Mouse (Mus musculus): ENCODE results near the gene BC048562. TPM values are rescaled to one million over a fixed set of nuclear protein-coding genes. Genes with fewer than 3 reads are reported as not detected.

The BC048562 gene
- polyA plus RNA-seq, 1 experiment: not detected

GRCm38 (mm10) chr9:108450292-108451169 is 14.2 kb downstream of the BC048562 start:
- peak in 1 of 2 experiments; percentile 36 for DNase-seq (ENCODE audit: extremely low spot score in 1 of 2, low spot score in 1 of 2)

- DNase-seq (ENCODE audit: extremely low spot score in 1 of 2, low spot score in 1 of 2): no peak
Observed at GRCm38 (mm10) chr9:108451170-108451493, 14.8 kb downstream of the BC048562 start.

DNA sequence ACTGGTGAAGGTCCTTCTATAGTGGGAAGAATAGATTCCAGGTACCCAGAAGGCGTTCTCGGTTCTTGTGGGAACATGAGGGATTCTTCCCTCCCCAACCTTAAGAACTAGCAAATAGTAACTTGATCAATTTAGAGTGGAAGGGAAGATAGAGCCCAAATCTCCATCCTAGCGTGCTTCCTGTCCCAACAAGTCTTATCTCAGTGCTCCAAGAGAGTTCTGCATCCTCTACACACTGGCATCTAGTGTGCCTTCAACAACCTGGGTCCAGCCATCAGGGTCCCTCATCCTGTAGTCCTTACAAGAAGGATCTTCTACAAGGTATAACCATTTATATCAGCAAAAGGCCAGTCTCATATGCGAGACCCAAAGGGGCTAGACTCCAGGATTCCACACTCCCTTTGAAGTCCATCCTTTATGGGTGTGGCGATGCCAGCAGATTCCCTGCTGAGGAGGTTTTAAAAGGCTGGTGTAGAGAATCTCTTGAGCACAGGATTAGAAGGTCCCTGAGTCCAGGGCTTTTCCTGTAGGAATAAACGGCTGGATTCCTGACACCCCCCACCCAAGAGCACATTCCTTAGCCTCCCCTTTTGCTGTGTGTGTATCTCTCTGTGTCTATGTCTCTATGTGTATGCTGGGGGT is 15.4 kb downstream of the BC048562 start:
- no peak for DNase-seq (ENCODE audit: extremely low spot score in 1 of 2, low spot score in 1 of 2)

- peak; percentile 66 to 92 for DNase-seq (ENCODE audit: extremely low spot score in 1 of 2, low spot score in 1 of 2)
Observed at GRCm38 (mm10) chr9:108452291-108452906, 16.1 kb downstream of the BC048562 start.

- no peak for DNase-seq (ENCODE audit: extremely low spot score in 1 of 2, low spot score in 1 of 2)
Observed at GRCm38 (mm10) chr9:108452911-108453310, 16.6 kb downstream of the BC048562 start.

DNA sequence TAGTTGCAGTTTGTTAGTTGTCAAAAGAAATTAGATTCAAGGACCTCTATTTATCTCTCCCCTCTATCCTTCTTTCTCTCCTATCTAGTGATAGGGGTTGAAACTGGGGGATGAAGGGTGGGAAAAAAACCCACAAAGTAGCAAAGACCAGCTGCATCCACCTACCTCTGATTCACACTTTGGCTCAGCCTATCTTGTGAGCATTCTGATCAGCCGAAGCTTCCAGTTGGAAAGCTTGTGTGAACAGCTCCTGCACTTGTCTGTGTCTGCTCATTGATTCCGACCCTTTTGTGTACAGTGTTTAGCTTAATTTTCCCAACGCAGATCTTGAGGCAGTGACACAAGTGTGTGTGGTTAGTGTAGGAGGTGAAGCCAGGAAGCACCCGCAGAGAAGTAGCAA is 17.2 kb downstream of the BC048562 start:
- DNase-seq (ENCODE audit: extremely low spot score in 1 of 2, low spot score in 1 of 2): peak in 1 of 2 experiments; percentile 54

DNA sequence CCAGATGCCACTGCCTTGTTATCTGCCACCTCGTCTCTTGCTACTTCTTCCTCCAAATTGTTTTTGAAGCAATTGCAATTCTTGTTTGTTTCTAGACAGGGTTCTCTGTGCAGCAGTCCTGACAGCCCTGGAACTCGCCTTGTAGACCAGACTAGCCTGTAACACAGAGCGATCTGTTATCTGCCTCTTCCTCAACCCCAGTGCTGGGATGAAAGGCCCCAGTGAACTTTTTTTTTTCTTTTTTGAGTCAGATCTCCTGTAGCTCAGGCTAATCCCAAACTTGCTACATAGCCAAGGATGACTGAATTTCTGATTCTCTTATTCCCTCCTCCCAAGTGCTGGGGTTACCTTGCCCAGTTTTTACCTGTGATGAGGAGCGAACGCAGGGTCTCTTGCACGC is 18.1 kb downstream of the BC048562 start:
- no peak for DNase-seq (ENCODE audit: extremely low spot score in 1 of 2, low spot score in 1 of 2)

GRCm38 (mm10) chr9:108455747-108456571 is 19.7 kb downstream of the BC048562 start:
- no peak for DNase-seq (ENCODE audit: extremely low spot score in 1 of 2, low spot score in 1 of 2)

GRCm38 (mm10) chr9:108456953-108457352 is 20.7 kb downstream of the BC048562 start:
- DNase-seq (ENCODE audit: extremely low spot score in 1 of 2, low spot score in 1 of 2): no peak

- no peak for DNase-seq (ENCODE audit: extremely low spot score in 1 of 2, low spot score in 1 of 2)
Observed at GRCm38 (mm10) chr9:108459939-108460318, 23.6 kb downstream of the BC048562 start.

DNA sequence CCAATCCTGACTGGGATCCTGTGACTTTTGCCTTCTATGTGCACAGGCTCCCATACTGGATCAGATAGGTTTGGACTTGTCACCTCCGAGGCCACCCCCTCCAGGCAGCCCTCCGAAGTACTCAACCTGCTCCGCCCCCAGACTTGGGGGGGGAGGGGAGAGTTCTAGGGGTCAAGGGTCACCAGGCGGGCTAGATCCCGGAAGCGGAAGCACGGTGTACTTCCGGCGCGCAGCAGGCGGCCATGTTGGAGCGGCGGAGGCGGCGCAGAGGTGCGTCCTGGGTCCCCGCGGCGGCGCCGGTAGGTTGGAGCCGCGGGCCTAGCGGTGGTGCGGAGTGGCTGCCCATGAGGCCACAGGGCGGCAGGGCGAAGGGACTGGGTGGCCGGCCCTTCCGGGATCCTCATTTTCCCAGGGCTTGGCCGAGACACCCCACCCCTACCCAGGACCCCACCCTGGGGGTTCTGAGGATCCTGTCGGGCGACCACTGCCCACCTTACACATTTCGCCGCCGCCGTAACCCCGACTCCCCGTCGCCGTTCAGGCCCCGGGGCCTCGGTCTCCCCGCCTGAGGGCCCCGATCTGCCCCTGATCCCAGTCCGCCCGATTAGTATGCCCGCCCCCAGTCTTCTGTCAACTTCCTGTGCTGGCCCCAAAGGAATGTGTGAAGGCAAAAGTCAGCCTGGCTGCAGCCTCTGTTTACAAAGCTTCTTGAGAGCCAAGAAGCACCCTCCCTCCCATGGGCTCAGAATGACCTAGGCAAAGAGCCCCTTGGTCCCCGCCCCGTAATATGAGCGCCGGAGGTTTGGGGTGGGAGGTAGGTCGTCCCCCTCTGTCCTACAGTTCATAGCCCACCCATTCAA is 24.3 kb downstream of the BC048562 start, which contains the start of gene Ccdc71:
Gene Ccdc71 (plus strand): TSS at position 209 of the 860 bp plus-strand sequence.
- peak; percentile 76 to 92 for DNase-seq (ENCODE audit: extremely low spot score in 1 of 2, low spot score in 1 of 2)

DNA sequence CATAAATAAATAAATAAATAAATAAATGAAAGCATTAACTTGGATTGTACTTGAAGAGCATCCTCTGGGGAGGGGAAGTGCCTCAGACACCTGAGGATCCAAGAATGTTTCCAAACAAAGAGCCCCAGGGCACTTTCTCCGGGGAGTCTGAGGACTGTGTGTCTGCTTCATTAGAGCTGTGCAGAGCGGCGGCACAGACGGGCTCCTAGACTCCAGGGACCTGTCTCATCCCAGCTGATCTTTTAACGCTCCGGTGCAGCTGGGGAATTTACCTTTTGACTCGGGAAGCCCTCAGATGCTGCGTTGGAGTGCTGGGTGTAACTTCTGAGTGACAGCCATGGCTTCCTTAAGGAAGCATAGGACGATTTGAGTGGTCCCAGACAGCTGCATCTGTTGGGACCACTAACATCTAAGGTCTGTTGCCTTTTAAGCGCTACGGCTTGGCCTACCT is 24.9 kb downstream of the BC048562 start, which contains the start of gene Klhdc8b:
Gene Klhdc8b (minus strand): TSS at position 401 of the 451 bp plus-strand sequence.
- no peak for DNase-seq (ENCODE audit: extremely low spot score in 1 of 2, low spot score in 1 of 2)

DNA sequence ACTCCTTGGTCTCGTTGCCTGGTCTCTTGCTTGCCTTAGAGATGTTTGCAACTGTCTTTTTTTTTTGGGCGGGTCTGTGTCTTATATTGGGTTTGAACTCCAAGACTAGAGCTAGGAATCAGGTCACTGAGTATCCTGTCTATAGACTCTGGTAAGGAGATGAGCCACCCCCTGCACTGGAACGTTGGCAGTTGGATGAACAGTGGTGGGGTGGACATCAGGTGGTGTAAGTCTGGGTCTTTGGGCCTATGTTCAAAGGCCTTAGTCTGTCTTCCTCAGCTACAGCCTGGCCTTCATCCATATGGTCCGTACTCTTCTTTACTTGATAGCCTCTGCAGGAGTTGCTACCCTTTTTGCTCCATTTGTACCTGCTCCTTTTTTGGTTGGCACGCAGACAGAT is 25.4 kb downstream of the BC048562 start:
- no peak for DNase-seq (ENCODE audit: extremely low spot score in 1 of 2, low spot score in 1 of 2)

DNA sequence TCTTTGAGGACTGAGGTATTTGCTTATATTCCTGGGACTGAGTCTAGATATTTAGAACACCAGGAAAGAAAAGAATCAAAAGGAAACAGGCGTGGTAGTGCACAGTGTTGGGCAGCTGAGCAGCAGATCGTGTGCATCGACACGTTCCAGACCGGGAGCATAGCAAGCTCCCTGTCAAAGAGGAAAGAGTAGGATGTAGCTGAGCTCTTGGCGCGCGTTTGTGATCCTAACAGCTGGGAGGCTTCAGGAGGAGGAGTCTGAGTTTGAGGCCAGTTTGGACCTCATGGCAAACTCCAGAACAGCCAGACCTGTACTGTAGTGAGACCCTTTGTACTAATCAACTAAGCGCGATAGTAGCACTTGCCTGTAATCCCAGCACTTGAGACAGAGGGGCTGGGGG is 25.9 kb downstream of the BC048562 start:
- DNase-seq (ENCODE audit: extremely low spot score in 1 of 2, low spot score in 1 of 2): no peak

GRCm38 (mm10) chr9:108463713-108464112 is 27.4 kb downstream of the BC048562 start:
- no peak for DNase-seq (ENCODE audit: extremely low spot score in 1 of 2, low spot score in 1 of 2)

DNA sequence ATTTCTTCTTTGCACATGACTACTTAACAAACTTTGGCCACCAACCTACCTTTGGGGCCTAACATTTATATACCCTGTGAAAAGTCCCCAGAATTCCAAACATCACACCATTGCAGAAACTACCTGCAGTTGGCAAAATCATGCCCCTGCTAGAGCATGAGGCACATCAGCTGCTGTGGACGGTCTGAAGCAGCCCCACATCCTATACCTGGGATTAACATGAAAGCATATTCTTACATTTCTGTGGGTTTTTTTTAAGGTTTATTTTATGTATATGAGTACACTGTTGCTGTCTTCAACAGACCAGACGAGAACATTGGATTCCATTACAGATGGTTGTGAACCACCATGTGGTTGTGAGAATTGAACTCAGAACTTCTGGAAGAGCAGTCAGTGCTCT is 29.9 kb downstream of the BC048562 start:
- no peak for DNase-seq (ENCODE audit: extremely low spot score in 1 of 2, low spot score in 1 of 2)

- no peak for DNase-seq (ENCODE audit: extremely low spot score in 1 of 2, low spot score in 1 of 2)
Observed at GRCm38 (mm10) chr9:108469430-108469829, 33.1 kb downstream of the BC048562 start.

DNA sequence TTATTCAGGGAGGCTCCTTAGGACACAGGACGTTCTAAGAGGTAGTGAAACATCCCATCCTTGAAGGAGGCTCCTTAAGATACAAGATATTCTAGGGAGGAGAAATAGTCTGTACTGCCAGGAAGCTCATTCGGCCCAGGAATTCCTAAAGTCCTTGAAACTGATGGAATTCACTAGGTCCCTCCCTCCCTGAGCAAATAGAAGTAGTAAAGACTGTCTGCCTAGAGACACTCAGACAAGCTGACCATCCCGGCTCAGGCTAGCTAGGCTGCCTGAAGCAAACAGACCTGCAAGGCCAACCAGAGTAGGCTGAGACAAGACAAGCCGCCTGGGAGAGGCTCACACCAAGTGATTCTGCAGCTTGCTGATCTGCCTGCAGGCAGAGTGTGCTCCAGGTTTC is 33.6 kb downstream of the BC048562 start:
- no peak for DNase-seq (ENCODE audit: extremely low spot score in 1 of 2, low spot score in 1 of 2)

GRCm38 (mm10) chr9:108474528-108474927 is 38.2 kb downstream of the BC048562 start:
- no peak for DNase-seq (ENCODE audit: extremely low spot score in 1 of 2, low spot score in 1 of 2)
